Mouse (Mus musculus) forebrain, postnatal 0 days (tissue): ENCODE results near the gene Rap1gap2. TPM values are rescaled to one million over a fixed set of nuclear protein-coding genes. Genes with fewer than 3 reads are reported as not detected.

Experiments used
- ATAC-seq: fragments of 200-750 bp; cut with Nextera tagmentation; 2 replicates; pipeline ENCODE4 v1.8.0; 2017; ENCODE audit warnings: mild to moderate bottlenecking, moderate library complexity
- DNase-seq: peaks from one replicate; pipeline ENCODE4 v3.0.0-alpha.2; 2015
- H3K27ac ChIP-seq: fragments of 300-500 bp; sonication (generic); 2 replicates; pipeline ENCODE4 v1.5.1; 2014; ENCODE audit warnings: low read depth, mild to moderate bottlenecking, antibody characterized with exemption, low read length, moderate library complexity, mixed read lengths
- H3K27me3 ChIP-seq: fragments of 300-500 bp; sonication (generic); 2 replicates; pipeline ENCODE4 v1.6.1; 2014; ENCODE audit warnings: mild to moderate bottlenecking, low read length, mixed read lengths; ENCODE audit not compliant: insufficient read depth
- H3K36me3 ChIP-seq: fragments of 300-500 bp; sonication (generic); 2 replicates; pipeline ENCODE4 v1.6.1; 2014; ENCODE audit warnings: mild to moderate bottlenecking, moderate library complexity; ENCODE audit not compliant: insufficient read depth
- H3K4me1 ChIP-seq: fragments of 300-500 bp; sonication (generic); 2 replicates; pipeline ENCODE4 v1.6.1; 2014; ENCODE audit warnings: antibody characterized with exemption; ENCODE audit not compliant: insufficient read depth
- H3K4me2 ChIP-seq: fragments of 300-500 bp; sonication (generic); 2 replicates; pipeline ENCODE4 v1.6.1; 2014; ENCODE audit warnings: low read depth, mild to moderate bottlenecking, moderate library complexity
- H3K4me3 ChIP-seq: fragments of 300-500 bp; sonication (generic); 2 replicates; pipeline ENCODE4 v1.5.1; 2014; ENCODE audit warnings: low read depth, low read length, mixed read lengths
- H3K9ac ChIP-seq: fragments of 300-500 bp; sonication (generic); 2 replicates; pipeline ENCODE4 v1.6.1; 2014; ENCODE audit warnings: mild to moderate bottlenecking
- H3K9me3 ChIP-seq: fragments of 300-500 bp; sonication (generic); 2 replicates; pipeline ENCODE4 v1.6.1; 2016; ENCODE audit warnings: low read length
- CTCF ChIP-seq: sonication (generic); IDR thresholded peaks from 2 replicates; pipeline ENCODE4 v1.5.1; 2016; ENCODE audit warnings: antibody characterized with exemption, control low read depth, low read depth
- WGBS: fragments of 180-500 bp; shearing (Covaris S2); extraction: QIAGEN DNeasy Blood & Tissue Kit; methylation state at CpG from one replicate; pipeline ENCODE4 v1.1.7; 2014; 5-methylcytosine and 5-hydroxymethylcytosine counted together
- polyA plus RNA-seq: library from polyadenylated mRNA; unstranded; fragments of >200 nt; fragmentation: Nextera tagmentation; extraction: Ambion mirVana; gene quantifications from 2 replicates; pipeline ENCODE4 v1.2.1, GENCODE M21; 2015
- total RNA-seq: library from RNA; depleted of rRNA; stranded (reverse); fragments of >200 nt; gene quantifications from 2 replicates; pipeline ENCODE4 v1.2.3, GENCODE M21; 2014

Rap1gap2 gene
- total and polyA plus RNA-seq, 2 experiments from 2014 or later: 12.2 to 43.7 TPM

DNA sequence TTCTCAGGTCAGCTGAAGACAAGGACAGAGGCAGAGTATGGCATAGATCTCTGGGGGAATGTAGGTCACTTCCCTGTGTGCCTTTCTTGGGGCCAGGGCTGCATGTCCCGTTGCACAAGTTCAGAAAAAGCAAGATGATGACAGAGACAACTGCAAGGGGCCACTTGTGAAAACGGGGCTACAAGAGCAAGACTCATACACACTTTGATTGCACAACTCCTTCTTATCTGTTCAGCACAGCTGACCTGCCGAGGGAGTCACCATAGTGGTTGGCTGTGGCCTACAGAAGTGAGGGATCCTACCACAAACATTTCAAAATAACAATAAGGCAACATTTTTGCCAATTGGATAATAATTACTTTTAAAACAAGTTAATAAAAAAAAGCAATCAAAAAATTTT, 33.6 kb downstream of the Rap1gap2 start:
- no peaks in the 10 kb centered on the region for H3K36me3 ChIP-seq
- no peak for DNase-seq

DNA sequence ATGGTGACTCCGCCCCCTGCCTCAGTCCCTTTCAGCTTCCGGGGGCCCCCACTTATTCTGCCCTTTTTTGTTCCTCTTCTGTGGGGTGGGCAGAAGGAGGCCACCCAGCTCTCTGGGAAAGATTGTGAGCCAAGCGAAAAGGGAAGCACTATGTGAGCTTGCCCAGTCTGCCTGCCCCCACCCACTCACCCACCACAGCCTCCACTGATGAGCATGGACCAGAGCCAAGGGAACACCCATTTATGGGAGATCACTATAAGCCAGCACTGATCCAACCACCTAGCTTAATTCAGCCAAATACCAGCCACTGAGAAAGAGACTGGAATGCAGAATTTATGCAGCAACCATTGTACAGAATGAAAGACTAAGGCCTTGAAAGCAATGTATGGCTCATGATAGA, 34.8 kb downstream of the Rap1gap2 start:
- H3K4me3 ChIP-seq: no peak overlapping the region
- H3K4me1 ChIP-seq: no peaks in the 10 kb centered on the region
- no peaks in the 10 kb centered on the region for H3K36me3 ChIP-seq
- no peak overlapping the region for H3K4me2 ChIP-seq
- DNase-seq (no peak), ATAC-seq (no peak)
- no peak overlapping the region for H3K27ac ChIP-seq
- no peak overlapping the region for H3K9ac ChIP-seq
- no peaks in the 10 kb centered on the region for H3K27me3 ChIP-seq
- no peaks in the 10 kb centered on the region for H3K9me3 ChIP-seq
- TF ChIP-seq CTCF: no peak
- 46% methylated on average over 3 of the region's 3 CpGs for WGBS

More for the DNA sequence above, 33.6 kb downstream of the Rap1gap2 start:
- WGBS: 78% methylated on average over 3 of the region's 3 CpGs
- H3K4me1 ChIP-seq: no peaks in the 10 kb centered on the region
- no peak for TF ChIP-seq CTCF
- no peak overlapping the region for H3K4me2 ChIP-seq
- H3K9ac ChIP-seq: no peak overlapping the region
- no peak for ATAC-seq
- H3K9me3 ChIP-seq: no peaks in the 10 kb centered on the region
- no peaks in the 10 kb centered on the region for H3K27me3 ChIP-seq
- H3K27ac ChIP-seq: no peak overlapping the region
- no peak overlapping the region for H3K4me3 ChIP-seq

DNA sequence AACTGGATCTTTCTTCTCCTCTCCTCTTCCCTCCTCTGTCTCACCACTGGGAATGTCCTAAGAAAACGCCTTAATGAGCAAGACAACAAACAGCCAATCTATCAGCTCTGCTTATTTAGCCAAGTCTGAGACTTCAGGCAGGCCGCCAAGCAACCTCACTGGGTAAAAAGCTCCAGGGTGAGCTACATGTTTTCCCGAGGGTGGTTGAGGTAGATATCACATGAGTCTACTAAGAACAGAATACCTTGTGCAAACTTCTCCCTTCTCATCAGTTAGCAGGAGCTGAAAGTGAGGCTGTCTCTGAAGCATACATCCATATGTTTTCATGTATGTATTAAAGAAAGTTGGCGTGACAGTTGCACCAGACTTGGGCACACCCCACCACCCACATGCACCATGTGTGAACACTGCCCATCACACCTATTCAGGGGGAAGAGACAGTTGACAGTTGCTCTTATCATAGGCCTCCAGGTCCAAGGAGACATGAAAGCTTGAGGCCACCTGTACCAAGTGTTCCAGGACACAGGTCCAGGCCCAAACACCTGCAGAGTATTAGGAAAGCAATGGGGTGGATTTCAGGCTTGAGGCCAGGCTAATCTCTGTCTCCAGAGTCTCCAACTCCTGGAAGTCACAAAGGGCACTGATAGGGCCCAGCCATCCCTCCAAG, 35.8 kb downstream of the Rap1gap2 start:
- no peak for DNase-seq
- H3K4me1 ChIP-seq: no peaks in the 10 kb centered on the region
- H3K36me3 ChIP-seq: no peaks in the 10 kb centered on the region
- no peak overlapping the region for H3K4me2 ChIP-seq
- WGBS: 56% methylated on average over 4 of the region's 4 CpGs
- H3K27me3 ChIP-seq: no peaks in the 10 kb centered on the region
- no peak for TF ChIP-seq CTCF
- H3K9ac ChIP-seq: no peak overlapping the region
- no peaks in the 10 kb centered on the region for H3K9me3 ChIP-seq
- ATAC-seq: no peak
- no peak overlapping the region for H3K27ac ChIP-seq
- no peak overlapping the region for H3K4me3 ChIP-seq

DNA sequence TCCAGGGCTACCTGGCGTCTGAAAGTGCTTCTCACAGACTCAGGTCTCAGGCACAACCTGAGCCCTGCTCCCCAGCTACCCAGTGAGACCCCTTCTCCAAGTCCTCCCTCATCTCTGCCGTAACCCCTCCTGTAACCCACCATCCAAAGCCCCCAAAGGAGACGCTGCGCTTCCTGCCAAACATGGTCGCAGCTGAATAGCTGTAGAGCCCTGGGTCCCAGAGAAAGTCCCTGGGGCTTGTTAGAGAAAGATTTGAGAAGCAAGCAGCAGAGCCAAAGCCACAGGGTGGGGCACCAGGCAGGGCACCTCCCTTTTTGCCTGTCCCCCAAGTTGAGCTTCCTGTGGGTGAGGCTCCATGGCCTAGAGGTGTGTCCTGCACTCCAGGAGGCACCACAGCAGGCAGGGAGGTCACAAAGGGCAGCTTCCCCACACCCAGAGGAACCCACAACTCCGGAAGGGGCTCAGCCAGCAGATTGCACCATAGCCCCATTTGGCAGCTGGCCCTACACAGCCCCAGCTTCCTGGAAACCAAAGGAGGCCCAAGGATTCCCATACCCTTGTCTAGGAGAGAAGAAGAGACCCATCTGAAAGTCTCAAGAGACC, 38.2 kb downstream of the Rap1gap2 start:
- H3K9ac ChIP-seq: no peak overlapping the region
- H3K36me3 ChIP-seq: no peaks in the 10 kb centered on the region
- ATAC-seq: no peak
- H3K27ac ChIP-seq: no peak overlapping the region
- H3K9me3 ChIP-seq: no peaks in the 10 kb centered on the region
- H3K4me3 ChIP-seq: no peak overlapping the region
- WGBS: 81% methylated on average over 6 of the region's 6 CpGs
- DNase-seq: no peak
- H3K4me2 ChIP-seq: no peak overlapping the region
- H3K4me1 ChIP-seq: no peaks in the 10 kb centered on the region
- H3K27me3 ChIP-seq: no peaks in the 10 kb centered on the region
- no peak for TF ChIP-seq CTCF

DNA sequence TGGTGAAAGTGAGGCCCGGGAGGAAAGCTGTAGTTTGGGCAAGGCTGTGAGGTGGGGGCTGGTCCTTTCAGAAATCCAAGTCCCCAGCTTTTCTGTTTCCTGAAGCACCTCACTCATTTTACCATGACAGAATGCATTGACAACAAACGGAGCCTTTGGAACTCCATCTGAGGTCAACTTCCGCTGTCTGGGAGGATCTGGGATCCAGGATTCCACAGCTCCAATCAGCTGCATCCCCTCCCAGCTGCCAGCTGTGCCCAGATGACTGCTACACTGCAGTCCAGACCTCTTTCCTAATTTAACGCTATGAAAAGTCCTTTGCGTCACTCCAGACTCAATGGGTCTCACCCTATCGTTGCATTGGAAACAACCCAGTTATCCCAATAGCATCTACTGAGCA, 41.0 kb downstream of the Rap1gap2 start:
- Histone ChIP-seq H3K27me3 (no peaks in the 10 kb centered on the region), H3K36me3 (no peaks in the 10 kb centered on the region), H3K4me2 (no peak overlapping the region), H3K4me3 (no peak overlapping the region), H3K9ac (no peak overlapping the region), H3K27ac (no peak overlapping the region), H3K9me3 (no peaks in the 10 kb centered on the region), H3K4me1 (no peaks in the 10 kb centered on the region)
- 74% methylated on average over 6 of the region's 6 CpGs for WGBS
- ATAC-seq: no peak
- TF ChIP-seq CTCF: no peak
- no peak for DNase-seq

DNA sequence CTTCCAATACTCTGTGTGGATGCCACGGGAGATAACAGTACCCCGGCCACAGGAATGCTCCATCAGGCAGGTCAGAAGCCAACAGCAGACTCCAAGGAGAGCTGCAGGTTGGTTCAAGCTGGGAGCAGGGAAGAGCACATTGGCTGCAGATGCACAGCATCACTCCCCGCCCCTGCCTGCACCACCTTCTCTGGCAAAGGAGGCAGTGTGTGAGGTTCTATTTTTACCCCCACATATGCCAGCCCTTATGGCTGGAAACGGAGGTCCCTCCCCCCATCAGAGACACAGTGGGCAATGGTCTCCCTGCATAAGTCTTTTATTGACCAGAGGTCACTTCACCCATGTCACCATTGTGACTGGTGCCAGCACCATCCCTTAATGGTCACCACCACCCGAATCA, 42.3 kb downstream of the Rap1gap2 start:
- 77% methylated on average over 5 of the region's 5 CpGs for WGBS
- no peak for DNase-seq

DNA sequence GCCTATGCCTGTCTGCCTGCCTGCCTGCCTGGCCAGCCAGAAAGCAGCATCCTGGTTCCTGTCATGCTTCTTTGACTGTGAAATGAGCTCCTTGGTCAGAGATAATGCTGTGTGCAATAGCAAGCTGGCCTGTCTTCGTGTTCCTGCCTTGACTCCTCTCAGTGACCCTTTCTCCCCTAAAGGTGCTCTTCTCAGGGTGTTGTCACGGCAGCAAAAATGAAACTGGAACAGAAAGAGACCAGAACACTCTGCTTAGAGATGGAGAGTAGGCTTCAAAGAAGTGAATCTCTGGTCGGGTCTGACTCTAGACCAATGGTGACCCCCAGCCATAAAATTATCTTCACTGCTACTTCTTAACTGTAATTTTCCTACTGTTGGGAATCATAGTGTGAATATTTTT, 42.7 kb downstream of the Rap1gap2 start:
- TF ChIP-seq CTCF: no peak
- no peak overlapping the region for H3K4me2 ChIP-seq
- no peak overlapping the region for H3K9ac ChIP-seq
- no peaks in the 10 kb centered on the region for H3K36me3 ChIP-seq
- H3K4me1 ChIP-seq: no peaks in the 10 kb centered on the region
- no peaks in the 10 kb centered on the region for H3K9me3 ChIP-seq
- no peak for ATAC-seq
- WGBS: 78% methylated on average over 3 of the region's 3 CpGs
- H3K27ac ChIP-seq: no peak overlapping the region
- no peaks in the 10 kb centered on the region for H3K27me3 ChIP-seq
- no peak for DNase-seq
- no peak overlapping the region for H3K4me3 ChIP-seq

More for the DNA sequence above, 42.3 kb downstream of the Rap1gap2 start:
- Histone ChIP-seq H3K9ac (no peak overlapping the region), H3K4me1 (no peaks in the 10 kb centered on the region), H3K36me3 (no peaks in the 10 kb centered on the region), H3K4me2 (no peak overlapping the region), H3K27me3 (no peaks in the 10 kb centered on the region), H3K9me3 (no peaks in the 10 kb centered on the region), H3K4me3 (no peak overlapping the region), H3K27ac (no peak overlapping the region)
- no peak for TF ChIP-seq CTCF
- no peak for ATAC-seq
